Mouse (Mus musculus) cerebellum, adult 9-10 months (tissue): Measurements from ENCODE around the gene Mrvi1.

Experiments used
- DNase-seq: peaks from one replicate; pipeline ENCODE4 v3.0.0; 2022

Gene Mrvi1

DNA sequence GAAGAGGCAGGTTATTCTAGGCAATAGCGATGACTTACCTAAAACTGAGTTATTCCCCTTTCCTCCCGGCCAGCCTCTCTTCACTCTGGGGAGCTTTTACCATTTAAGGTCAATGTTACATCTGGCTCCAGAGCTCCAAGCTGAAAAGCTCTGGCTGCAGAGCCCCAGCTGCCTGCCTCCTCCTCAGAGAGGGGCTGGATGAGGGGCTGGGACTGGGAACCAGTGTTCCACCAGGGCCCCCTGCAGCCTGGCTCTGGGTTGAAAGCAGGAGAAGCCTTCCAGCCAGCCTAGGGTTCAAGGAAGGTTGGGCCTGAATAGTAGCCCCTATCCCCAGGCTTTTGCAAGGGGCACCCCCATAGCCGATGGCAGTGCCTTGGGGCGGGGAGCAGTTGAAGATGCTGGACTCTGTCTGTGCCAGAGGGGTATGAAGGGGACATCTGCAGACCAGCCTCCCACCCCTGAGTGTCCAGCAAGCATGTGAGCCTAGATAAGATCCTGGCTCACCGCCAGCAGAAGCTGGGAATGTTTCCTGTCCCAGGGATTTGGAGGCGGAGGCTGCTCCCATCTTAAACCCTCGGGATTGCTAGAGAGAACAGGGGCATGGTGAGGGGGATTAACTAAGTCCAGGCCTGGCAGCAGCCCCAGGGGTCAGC, at the start of gene Mrvi1:
Mrvi1 (minus strand) TSS at position 409 of the 653 bp plus-strand sequence.
- DNase-seq, result no peak

DNA sequence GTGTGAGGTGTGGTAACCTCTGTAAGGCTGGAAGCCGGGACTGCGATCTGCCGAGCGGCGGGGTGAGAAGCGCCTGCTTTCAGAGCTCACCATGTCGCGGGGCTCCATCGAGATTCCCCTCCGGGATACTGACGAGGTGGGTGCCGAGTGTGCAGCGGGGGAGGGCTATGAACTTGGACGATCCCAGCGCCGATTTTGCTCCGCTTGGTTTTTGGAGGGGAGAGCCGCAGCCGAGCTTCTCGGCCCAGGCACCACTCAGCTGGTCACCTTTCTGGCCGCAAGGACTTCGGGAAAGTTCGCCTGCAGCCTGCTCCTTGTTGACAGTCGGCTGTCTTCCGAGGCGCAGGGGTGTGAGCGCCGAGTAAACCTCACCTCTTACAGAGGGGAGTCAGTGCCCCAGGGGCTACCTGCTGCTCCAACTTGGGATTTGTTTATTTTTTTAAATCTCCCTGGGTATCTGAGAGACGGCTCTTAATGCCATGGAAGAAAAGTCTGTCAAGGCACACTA, 46.8 kb upstream of the Mrvi1 start:
- DNase-seq, result no peak

DNA sequence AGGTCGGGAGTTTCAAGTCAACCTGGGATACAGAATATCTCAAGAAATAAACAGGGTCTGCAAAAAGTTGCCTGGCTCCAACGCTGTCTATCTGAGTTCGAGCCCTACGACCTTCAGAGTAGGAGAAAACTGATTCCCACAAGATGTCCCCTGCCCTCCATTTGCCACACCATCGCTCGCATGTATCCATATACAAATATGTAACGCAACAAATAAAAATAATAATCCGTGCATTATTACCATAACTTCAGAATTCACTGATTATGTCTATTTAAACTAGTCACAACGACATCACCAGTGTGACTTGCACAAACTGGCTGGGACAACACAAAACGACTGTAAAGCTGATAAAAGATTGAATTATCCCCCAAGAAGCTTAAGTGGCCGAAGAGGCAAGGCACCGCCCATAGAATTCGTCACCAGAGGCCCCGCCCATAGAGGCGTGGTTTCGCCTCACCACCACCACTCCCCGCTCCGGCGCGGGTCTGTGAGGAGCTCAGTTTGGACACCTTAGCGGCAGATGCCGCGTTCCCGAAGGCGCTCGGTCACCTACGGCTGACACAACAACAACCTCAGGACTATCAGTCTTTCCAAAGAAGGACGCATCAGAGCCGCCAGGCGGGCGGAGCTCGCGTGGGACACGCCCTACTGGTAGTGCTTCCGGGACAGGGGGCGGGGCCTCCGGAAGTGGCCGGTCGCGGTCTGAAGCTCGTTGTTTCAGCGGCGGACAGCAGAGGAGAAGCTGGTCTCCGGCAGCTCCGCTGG, 46.2 kb upstream of the Mrvi1 start, which contains the start of gene Ctr9:
Ctr9 (plus strand) TSS at position 671 of the 765 bp plus-strand sequence.
- peak; percentile 95 for DNase-seq

DNA sequence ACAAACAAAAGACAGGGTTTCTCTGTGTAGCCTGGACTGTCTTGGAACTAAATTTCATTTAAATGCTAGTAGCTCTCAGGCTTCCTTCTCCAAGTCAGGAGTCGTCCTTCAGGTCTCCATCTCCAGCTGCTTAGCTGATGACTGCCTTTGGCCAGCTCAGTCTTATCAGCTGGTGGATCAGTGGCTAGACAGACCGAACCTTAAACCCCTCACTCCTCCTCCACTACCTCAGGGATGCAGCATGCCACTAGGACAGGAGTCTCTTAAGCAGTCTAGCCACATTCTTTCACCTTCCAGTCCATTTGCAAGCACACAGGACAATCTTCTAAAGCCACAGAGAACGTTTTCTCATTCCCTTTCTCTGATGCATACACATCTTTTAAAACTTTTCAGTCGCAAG, 42.7 kb upstream of the Mrvi1 start:
- no peak for DNase-seq

DNA sequence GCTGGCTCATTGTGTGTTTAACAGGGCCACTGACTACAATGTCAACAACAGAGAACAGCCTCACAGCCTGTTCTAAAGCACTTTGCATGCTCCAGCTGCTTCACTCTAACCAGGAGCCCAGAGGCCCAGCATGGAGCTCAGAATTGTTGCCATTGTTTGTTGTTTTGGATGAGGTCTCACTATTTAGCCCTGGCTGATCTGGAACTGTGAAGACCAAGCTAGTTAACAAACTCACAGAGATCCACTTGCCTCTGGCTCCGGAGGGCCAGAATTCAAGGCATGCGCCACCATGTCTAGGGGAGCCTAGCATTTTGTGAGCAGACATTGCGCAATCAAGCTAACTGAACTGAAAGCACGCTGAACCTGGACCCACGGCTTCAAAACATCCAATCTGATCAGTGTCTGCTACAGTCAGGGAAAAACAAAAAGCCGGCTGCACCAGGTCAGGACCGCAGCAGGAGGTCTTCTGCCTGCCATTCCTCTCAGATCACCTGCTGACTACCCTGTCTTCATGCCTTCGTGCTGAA, 41.9 kb upstream of the Mrvi1 start:
- no peak for DNase-seq

DNA sequence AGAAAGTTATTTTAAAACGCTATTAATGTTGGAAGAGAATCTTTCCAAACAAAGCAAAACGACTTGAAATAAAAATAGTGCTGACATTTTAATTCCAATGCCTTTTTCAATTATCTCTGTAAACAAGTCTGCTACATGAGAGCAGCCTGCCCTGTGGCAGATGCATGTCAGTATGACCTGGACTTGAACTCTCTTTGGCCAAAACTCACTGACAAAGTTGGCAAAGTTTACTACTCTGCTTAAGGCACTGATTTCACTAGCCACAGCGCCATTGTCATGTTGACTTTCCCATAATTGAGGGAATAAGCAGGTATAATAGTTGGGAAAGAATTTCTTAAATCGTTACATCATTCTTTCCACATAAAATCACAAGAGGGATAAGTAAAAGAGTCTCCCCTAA, 38.6 kb upstream of the Mrvi1 start:
- DNase-seq, result no peak

DNA sequence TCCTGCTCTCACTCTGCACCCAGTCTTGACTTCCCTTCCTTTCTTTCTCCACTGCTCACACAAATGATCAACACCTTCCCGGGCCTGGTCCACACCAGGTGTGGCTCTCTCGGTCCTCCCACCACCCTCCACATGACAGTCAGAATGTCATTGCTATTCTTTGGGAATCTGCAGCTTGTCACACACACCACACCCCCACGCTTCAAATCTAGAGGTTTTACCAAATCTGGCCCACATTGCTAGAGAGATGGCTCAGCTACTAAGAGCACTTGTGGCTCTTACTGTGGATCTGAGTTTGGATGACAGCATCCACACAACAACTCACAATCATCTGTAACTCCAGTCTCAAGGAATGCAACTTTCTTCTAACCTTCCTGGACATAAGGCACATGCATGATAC, 34.7 kb upstream of the Mrvi1 start:
- DNase-seq, result no peak

DNA sequence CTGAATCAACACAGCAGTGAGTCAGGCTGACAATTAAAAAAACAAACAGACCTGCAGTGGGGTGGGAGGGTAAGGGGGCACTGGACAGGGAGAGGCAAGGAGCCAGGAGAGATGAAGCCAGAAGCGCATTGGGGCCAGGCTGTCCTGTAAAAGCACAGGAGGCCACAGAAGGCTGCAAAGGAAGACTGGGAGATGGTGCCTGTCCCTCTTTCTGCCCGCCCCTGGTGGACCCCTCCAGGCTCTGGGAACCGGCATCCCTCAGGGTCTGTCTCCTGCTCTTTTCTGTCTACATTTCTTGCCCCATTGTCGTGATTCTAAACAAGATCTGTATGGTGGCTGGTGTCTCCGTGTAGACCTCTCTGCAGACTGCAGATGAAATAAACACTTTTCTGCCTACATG, 33.5 kb upstream of the Mrvi1 start:
- no peak for DNase-seq

DNA sequence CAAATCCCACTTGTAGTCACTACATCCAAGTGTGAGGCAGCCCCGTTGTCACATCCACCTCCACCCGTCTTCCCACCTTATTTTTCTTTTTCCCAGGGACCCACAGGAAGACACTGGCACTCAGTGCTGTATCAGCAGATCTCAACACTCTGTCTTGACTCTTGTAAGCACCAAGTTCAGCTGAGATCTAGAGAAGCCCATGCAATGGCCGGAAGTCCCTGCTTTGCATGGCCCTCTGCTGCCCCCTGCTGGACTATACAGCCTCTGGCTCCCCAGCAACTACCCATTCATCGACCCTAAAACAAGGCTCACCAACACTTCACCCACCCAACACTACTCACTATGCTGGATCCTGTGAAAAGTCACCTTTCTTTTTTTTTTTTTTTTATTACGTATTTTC, 32.6 kb upstream of the Mrvi1 start:
- DNase-seq, result peak; percentile 52

DNA sequence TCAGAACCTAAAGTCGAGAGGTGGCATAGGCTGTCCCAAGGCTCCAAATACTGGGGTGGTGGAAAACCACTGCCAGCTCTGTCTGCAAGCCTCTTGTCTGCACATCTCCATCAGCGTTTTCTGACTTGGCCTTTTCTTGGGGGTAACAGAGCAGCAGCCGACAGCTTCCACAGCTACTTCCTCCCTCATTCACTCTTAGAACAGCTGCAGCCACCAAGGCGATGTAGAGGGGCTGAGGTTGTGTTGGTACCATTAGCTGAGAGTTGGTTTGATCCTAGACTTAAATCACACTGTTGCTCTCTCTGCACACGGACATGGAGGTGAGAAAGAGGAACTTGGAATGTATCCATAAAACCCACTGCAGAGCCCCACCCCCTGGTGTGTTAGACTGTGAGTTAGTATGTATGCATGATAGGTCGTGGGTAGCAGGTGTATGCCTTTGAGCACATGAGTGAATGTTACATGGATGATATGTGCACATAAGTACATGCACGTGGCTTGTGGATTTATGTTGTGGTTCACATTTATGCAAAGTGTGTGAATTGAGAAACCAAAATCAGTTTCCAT, 31.9 kb upstream of the Mrvi1 start:
- no peak for DNase-seq

DNA sequence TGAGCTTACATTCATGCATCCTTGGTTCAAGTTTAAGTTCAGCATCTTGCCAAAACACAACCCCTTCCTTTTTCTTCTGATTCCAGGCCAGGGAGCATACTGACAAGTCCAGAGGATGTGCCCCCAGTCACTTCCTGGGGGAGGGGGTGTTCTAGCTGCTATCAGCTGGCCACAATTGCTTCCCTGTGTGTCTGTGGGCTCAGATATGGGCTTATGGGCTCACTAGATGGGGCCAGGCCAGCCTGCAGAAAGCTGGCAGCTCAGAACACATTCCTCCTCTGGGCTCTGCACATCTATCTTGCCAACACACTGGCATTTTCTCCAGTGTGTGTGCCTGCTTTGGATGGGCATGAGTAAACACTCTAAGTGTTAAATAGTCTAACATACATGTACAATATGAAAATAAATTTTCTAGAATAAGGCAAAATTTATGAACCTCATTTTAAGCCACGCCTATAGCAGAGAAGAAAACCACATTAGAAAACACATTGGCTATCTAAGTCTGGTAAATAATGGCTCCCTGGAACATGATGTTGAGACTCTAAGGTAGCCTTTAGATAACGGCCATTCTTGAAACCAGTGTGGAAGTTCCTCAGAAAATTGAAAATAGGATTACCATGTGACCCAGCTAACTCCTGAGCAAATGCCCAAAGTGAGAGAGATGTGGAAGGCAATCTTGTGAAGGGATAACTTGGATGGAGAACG, 22.0 kb upstream of the Mrvi1 start:
- DNase-seq, result no peak

DNA sequence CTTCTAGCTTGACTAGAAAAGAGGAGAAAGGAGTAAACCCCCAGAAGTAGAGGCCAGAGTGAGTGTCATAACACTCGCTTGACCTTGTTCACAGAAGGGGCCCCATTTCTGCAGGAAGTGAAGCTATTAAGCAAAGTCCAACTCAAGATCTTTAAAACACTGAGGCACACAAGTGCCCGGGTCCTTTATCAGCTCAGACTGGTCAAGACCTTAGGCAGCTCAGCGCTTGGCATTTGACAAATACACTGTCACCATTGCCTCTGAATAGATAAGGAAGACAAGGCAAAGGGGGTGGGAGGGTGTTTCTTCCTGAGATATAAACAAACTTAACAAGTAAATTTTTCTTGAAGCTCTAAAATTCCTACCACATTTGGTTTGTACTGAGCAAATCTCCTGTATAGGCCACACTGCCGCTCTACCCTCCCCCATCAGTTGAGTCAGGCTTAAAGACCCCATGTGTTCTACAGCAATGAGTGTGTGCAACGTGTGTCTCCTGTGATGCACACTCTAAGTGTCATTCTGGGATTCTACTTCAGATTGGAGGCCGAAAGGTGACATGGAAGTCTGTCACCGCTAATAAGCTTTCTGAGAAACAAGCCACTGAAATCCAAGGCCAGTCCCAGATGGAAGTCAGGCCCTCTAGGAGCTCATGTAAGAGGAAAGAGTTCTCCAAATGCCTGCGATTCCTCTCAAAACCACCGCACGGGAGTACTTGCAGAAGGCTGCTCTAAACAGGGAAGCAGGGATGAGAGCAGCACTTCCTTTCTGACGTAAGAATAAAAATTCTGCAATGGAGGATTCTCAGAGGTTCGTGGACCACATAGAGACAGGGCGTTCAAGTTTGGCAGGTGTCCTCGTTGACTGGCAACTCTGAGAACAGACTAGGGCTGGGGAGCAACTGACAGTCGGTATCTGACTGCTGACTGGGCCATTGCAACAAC, 16.9 kb upstream of the Mrvi1 start:
- no peak for DNase-seq

DNA sequence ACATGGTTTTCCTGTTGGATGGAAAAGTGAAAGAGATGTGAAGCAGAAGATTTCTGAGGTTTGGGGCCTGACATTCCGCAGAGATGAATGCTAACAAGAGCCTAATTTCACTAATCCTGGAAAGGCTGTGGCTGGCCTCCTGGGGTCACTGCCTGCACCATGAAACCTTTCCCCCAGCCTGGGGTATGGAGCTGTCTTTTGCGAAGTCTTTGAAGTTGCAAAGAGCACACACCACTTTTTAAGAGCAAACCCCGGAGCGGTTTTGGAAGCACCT, 8.9 kb upstream of the Mrvi1 start:
- DNase-seq, result no peak

DNA sequence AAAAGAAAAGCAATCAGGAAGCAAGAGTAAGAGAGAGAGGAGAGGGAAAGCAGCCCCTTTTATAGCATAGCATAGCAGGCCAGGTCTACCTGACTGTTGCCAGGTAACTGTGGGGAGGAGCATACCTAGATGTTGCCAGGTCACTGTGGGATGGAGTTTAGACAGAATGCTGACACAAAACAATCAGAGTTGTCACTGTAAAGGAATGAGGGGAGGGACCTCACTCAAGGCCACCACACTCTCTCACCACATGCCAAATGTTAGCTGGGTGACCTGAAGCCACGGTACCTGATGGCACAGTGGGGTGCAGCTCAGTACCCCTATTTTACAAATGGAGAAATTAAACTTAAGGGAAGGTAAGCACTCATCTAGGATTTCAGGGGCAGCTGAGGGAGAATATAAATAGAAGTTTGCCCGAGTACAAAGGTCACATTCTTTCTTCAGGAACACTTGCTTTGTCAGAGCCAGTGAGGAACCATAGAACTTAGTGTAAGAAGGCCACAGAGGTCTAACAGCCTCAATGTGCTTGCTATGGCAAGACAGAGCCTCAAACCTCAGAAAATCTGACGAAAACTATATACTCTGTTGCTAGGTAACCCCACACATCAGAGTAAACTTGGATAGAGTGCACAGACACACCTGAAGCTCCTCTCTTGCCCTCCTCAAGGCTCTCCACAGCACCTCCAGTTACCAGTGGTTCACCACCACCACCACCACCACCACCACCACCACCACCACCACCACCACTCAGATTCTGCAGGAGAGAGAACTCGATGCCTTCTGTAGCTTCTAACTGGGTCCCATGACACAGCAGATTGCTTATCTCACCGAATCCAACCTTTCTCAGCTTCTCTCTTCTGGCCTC, 8.3 kb upstream of the Mrvi1 start:
- DNase-seq, result no peak

DNA sequence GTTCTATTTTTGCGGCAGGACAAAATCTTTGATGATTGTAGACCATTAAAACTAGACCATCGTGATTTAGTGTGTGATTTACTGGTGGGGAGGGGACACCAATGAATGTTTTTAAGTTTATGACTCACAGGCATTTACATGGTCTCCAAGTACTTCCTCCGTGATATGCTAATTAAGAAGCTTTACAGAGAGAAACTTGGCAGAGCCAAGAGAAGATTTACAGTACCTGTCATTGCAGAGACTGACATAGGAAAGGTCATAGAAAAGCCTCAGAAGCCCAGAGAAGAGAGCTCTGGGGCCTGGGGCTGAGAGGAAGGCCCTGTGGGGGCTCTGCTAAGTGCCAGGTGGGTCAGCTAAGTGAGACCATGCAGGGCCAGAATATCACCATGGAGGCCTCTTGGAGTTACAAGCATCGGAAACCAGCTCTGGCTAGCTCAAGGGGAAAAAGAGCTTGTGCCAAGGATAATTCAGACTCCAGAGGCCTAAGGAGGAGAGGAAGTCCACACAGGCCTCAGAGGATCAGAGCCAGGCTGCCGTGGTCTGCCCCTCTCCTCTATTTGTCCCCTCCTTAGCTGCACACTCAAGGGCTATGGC, 7.1 kb upstream of the Mrvi1 start:
- no peak for DNase-seq

DNA sequence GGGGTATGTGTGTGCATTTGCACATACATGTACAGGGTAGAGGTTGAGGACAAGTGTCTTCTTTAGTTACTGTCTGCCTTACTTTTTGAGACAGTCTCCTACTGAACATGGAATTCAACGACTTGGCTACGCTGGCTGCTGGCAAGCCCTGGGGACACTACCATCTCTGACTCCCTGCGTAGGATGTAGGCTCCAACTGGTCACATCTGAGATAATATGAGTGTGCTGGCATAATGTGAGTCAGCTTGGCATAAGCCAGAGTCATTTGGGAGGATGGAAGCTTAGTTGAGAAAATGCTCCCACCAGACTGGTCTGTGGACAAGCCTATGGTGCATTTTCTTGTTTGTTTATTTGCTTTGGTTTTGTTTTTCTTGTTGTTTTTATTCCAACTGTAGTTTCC, 5.8 kb upstream of the Mrvi1 start:
- no peak for DNase-seq

DNA sequence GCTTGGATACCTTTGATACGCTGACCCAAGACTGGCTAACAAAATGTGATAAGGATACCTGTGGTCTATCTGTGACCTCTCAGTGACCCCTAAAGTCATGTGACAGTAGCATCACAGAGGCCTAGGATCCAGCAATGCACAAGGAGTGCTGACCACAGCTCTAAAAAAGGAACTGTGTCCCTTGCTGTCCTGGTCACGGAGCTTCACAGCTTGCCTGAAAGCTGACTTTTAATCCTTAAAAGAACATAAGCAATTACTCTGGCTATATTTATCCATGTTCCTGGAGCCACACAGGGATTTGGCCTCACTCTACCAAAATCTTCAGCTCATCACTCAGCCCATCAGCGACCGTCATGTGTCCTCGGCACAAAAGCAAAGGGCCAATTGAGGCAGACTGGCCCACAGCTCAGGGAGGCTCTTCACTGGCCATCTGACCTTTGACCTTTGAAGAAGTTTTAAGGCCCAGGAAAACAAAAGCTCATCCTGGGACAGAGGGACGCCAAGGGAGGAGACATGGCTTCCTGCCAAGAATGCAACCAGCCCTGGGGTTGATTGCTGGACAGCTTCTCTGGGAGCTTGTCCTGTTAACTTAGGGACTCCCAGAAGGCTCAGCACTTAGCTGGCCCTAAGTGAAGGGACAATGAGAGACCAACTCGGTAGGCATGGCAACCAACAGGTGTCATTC, 3.5 kb upstream of the Mrvi1 start:
- no peak for DNase-seq

DNA sequence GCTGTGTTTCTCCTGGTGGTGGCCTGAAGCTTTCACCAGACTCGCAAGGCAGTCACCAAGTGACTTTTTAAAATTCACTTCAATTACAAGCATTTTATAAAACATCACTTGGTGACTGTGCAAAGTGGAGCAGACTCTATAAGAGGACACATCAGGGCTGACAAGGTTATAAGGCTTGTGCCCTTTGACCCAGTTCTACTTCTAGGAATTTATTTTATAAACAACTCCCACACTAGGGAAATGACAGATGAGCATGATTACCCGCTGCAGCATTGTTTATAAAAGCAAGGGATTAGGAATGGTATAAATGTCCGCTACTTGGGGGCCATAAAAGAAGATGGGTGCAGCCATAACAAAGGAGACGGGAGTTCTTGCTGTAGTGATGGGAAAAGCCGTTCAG, 1.4 kb upstream of the Mrvi1 start:
- DNase-seq, result no peak

DNA sequence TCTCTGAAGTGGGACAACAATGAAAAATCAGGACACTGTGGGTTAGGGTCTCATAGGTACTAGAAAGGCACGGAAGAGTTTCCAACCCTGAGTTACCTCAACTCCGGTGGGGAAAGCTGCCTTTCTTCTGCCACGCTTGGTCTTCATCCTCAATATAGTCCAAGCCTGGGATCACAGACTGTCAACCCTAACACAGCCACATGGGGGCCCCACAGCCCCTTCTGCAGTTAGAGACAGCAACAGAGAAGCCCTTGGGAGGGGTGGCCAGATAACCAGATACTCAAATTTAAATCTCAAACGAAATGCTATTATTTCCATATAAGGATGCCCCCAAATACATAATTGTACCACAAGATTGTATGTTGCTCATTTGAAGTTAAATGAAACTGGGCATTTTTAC, 503 bp upstream of the Mrvi1 start:
- DNase-seq, result peak; percentile 3

DNA sequence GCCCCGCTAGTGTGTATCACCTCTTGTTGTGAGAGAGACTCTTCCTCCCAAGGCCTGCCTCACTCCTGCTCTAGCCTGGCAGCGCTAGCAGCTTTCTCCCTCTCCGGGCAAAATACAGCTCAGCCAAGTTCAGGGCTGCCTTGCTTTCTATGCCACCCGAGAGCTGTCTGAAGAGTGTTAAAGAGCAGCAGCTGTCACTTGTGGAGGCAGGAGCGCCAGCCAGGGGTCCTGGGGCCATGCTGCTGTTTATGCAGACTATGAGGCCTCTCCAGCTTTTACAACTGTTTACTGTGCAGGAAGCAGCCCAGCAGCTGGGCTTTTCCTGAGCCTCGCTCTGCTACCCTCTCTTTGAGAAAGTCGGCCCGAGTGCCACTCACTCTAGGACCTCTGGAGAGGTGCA, 1.2 kb downstream of the Mrvi1 start:
- no peak for DNase-seq
